Mouse (Mus musculus): ENCODE measurements around the gene Pcnt.

Gene Pcnt

DNA sequence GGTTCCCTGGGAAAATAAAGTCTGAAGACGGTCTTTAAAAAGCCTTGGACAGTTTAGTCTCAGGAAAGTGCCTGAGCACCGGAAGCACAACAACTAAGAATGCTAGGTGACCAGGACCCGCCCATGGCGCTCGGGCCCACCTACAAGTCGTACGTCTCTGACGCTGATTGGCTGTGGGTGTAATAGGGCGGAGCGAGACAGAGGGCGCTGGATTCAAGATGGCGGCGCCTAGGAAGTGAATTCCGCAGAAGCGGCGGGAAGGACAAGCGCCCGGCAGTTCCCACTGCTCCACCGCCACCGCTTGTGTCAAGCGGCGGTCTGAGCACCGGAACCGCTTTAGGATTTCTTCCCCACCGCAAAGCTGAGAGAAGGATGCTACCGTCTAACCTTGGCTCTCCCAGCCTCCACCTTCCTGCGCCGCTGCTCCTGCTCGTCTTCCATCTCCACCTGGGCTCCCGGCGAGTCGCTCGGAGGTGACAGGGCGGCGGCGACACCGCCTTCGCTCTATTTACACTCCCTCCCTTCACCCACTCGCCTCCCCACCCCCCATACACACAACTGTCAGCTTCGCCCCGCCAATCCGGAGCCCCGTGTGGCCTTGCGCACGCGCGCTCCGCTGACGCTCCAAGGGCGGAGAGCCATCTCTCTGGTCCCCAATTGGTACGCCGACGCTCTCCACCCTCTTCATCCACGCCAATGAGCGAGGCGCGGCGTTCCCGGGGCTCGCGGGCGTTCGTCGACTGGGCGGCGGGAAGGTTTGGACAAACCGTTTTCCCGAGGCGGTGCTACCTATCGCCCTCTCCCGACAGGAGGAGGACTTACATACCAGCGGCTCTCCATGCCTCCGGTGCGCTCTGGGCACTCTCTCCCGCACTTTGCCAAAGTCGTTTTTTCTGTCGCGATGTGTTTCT is at the start of gene Pcnt:
Gene Pcnt, minus strand, starts transcription at position 609 of the 911 bp plus-strand sequence.
- 1% methylated on average over 78 of the region's 78 CpGs for WGBS

DNA sequence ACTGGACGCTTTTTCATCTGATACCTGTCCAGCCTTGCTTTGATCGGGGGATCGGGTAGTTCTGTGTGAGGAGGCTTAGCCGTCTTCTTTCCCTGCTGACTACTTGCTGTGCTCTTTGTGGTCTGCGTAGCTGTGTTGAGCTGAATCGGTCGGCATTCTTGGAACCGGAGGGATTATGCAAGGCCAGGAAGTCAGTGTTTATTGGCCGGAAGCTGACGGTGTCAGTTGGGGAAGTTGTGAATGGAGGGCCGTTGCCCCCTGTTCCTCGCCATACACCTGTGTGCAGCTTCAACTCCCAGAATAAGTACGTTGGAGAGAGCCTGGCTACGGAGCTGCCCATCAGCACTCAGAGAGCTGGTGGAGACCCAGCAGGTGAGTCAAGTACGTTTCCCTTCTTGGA is 46.6 kb upstream of the Pcnt start:
- WGBS: 83% methylated on average over 15 of the region's 15 CpGs

DNA sequence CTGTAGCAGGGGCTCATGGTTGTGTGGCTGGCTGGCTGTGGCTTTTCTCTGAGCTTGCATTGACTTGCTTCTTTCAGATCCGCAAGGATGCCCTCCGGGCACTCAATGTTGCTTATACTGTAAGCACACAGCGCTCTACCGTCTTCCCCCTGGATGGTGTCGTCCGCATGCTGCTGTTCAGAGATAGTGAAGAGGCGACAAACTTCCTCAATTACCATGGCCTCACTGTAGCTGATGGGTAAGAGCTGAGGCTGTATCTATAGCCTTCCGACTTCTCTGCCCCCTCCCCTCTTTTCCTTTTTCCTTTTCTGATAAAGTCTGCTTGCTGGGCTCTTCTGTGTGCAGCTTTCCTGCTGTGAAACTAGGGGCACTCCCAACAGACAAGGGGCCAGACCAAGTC is 45.7 kb upstream of the Pcnt start:
- WGBS: 96% methylated on average over 8 of the region's 8 CpGs

DNA sequence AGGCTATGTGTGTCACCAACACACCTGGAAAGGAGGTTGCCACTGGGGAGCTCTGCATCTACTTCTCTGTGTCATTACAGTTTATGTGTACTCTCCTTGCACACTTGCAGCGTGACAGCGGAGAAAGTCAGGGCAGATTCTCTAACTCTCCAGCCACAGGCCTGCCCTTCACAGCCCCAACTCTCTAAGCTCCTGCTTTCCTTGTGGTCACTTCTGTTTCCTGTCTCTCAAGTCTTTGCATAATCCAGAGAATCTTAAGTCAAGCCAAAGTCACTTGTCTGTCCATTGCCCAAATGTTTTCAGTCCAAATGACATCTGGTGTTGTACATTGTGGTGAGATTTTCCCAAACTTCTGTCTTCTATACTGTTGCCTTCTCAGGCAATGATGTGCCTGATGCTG is 43.7 kb upstream of the Pcnt start:
- WGBS: 98% methylated on average over 2 of the region's 2 CpGs

DNA sequence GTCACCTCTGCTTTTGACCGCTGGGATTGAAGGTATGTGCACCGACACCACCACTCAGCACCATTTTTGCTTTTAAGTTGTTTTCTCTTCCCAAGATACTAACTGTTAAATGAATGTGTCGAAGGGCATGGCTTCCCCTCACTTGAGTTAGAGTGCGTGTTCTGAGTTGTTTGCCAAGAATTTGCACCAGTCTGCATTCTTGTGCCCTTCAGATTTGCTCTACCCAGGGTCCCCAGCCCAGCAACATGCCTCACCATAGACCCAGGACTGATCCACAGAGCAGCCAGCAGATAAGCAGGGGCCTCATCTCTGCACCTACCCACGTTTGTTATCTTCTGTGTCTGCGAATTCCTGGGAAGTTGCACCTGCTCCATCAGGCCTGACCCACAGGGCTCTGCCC is 38.9 kb upstream of the Pcnt start:
- 94% methylated on average over 6 of the region's 6 CpGs for WGBS

DNA sequence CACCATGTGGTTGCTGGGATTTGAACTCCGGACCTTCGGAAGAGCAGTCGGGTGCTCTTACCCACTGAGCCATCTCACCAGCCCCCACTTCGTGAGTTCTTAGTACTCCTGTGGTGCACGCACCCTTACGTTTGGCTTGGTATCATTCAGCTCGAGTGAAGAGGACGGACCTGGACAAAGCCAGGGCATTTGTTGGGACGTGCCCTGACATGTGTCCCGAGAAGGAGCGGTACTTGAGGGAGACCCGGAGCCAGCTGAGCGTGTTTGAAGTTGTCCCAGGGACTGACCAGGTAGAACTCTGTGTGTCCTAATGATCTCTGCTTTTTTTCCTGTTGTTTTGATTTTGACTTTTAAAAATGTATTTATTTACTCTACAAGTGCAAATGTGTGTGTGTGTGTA is 38.3 kb upstream of the Pcnt start:
- 92% methylated on average over 13 of the region's 13 CpGs for WGBS

DNA sequence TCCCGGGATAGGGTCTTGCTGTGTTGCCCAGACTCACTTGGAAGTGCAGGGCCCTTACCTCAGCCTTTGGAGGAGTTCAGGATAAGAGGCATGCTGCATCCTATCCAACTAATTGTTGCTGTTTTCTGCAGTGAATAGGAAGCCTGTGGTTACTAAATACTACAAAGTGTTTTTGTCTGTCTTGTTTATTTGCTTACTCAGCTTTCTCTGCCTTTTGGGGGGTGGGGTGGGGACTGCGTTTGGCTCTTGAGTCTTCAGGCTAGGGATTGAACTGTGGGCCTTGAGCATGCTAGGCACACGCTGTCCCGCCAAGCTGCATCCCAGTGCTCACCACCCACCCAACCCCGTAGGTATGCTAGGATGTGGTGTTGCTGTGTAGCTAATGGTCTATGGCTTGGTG is 31.2 kb upstream of the Pcnt start:
- WGBS: 79% methylated on average over 5 of the region's 5 CpGs

DNA sequence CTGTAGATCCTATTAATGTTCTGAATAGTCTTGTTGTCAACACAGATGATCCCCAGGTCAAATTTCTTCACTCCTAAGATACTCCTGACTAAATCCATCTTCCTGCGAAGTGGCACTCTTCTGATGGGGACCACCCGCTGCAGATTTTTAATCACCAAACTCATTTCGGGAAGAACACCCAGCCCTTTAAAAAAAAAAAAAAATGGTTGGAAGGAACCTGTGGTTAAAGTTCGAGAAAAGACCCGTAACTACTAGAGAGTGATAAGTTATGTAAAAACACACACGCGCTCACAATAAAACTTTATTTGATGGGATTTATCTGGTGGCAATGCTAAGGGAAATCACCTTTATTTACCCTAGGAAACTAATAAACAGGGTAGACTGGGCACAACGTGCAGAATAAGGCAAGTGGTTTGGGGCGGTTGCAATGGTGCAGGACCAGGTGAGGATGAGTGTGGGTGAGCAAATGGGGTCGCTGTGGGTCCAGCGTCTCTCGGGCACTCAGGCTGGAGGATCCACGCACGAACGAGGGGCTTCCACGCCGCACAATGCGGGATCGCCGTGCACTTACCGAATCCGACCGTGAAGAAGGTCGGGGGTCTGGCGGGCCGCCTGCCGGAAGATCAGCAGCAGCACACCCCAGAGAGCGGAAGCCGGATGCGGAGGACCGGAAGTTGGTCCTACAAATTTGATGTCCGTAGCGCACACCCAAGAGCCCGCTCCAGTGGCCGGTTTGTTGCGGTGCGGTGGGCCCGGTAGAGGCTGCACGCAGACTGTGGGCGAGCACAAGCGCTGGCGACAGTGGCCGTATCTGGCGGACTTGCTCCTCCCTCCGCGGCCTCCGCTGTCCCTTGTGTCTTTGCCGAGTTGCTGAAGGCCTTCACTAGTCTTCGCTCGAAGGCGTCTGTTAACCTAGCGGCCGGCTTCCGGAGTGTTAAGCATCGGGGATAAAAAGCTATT is 25.9 kb upstream of the Pcnt start, which contains the start of the genes Mcm3ap and Ybey:
Gene Mcm3ap, plus strand, starts transcription at position 725 of the 960 bp plus-strand sequence.
Gene Ybey, minus strand, starts transcription at position 912 of the 960 bp plus-strand sequence.
- 1% methylated on average over 55 of the region's 55 CpGs for WGBS

DNA sequence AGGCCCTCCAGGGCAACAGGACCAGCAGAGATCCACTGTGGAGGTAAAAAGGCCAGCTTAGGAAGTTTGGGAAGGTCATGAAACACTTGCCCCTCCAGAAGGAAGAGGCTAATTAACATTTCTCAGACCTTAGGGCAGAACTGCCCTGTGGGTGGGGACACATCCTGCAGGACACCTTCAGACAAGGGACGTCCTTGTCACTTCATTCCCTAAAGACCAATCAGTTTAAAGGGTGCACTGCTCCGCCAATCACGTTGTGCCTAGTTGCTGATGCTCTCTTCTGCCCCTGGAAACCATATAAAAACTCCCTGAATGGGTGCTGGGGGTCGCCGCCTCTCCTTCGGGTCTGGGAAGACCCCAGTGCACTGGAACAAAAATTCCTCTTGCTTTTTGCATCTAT is 20.1 kb upstream of the Pcnt start:
- WGBS: 93% methylated on average over 6 of the region's 6 CpGs

DNA sequence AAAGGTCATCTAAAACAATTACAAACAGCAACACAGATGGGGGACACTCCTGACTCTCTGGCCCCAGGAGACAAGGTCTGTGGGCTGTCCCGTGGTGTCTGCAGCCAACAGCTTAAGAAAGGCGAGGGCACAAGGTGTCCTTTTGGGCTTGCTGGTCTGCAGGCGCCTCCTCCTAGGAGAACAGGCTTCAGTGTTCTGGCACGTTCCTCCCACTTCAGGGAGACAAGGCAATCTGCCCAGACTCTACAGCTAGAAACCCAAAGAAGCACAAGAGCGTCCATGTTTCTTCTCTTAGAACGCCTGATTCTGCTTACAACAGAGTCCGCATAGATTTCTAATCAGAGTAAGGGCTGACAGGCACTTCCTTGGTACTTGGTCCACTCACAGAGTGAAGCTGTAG is 19.7 kb upstream of the Pcnt start:
- WGBS: 53% methylated on average over 7 of the region's 7 CpGs

DNA sequence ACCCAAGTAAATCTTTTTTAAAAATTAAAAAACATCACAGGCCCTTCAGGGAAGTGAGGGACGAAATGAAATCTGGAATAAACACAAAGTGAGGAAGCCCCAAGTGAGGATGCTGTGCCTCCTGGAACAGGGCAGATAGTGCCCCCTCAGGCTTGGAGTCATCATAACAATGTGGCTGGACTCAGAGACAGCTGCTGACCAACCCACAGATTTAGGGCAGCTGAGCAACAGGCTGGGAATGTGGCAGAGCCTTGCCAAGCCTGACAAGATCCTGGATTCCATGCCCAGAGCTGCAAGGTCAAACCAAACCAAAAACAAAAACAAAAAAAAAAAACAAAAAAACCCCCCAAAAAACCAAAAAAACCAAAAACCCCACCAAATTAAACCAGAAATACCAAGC is 18.7 kb upstream of the Pcnt start:
- 91% methylated on average over 1 of the region's 1 CpGs for WGBS

DNA sequence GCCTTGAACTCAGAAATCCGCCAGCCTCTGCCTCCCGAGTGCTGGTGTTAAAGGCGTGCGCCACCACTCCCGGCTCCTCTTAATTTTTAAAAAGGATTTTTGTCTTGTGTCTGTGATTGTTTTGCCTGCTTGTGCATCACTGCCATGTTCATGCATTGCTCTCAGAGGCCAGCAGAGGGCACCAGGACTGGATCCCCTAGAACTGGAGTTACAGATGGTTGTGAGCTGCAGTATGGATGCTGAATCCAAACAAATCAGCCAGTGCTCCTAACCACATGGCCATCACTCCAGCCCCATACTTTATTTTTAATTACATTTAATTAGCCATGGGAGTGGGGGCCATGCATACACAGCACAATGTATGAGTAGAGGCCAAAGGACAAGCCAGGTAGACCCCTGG is 12.7 kb upstream of the Pcnt start:
- 50% methylated on average over 5 of the region's 5 CpGs for WGBS

DNA sequence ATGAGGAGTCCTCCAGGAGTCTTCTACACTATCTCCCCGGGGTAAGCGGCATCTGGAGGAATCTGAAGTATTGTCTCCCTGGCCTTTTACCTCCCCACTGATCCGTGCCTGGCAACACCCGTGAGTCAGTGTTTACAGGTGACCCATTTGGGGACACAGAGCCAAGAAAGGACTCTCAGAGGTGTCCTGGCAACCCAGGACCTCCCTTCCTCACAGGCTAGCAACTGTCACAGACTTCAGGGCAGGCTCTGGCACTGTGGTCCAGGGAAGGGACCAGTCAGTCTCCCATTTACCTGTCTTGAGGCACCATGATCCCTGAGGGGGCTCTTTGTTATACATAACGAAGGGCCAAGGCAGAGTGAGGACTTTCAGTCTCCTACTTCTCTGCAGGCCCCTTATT is 6.3 kb upstream of the Pcnt start, which contains the start of gene 2610028H24Rik:
Gene 2610028H24Rik, plus strand, starts transcription at position 231 of the 400 bp plus-strand sequence.
- WGBS: 69% methylated on average over 5 of the region's 5 CpGs

DNA sequence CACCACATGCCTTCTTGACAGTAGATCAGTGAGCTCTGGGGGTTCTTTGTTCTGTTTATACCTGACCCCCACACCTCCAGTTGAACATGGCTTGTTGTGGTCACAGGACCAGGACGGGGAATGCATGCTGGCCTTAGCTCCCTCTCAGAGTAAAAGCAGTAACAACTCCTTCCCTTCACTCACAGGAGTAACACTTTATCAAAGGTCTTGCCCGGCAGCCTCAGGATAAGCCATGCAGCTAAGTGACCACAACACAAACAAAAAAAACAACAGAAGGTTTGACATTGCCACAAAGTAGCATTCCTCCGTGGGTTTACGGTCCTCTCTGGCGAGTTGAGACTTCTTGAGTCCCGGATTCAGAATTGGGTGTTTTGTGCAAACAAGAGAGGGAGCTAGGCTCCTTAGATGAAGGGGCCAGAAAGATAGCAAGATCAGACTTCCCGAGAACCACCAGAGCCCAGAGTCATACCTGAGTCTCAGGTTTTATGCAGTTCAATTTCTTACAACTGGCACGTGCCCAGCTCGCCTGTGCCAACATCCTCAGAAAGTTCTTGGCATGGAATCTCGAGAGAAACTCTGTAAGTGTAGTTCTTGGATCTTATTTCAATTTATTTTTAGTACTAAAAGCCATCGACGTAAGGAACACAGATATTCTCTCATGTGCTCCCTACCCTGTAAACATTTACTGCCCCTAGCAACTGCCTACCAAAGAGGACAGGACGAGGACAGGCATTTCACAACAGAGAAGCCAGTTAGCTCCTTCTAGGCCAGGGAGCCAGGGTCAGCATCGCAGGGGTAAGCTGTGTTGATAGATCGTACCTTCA is 5.0 kb upstream of the Pcnt start:
- WGBS: 63% methylated on average over 15 of the region's 15 CpGs

DNA sequence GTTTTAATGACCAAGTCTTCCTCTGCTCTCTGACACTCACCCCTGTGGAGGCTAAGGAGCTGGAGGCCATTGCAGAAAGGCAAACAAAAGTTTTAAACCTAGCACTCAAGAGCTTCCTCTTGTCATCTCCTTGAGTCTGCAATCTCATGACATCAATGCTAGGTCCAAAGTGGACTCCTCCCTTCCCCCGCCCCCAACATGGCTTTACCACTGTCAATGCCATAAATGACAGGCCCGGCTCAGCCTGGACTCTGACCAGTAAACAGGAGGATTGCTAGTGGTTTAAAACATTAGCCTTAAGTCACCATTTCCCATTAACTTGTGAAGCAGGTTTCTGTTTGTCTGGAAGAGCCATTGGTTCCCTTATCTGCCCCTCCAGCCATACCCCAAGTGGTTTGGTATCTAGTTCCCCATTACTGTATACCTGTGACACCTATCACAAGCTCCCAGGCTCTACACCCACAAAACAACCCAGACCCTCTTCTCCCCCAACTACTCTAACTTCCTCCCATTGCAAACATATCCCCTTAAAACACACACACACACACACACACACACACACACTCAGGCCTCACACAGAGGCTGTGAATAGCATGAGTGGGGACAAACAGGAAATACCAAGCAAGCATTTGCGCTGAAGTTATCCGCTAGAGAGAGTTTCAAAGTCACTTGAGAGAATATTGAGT is 3.6 kb upstream of the Pcnt start:
- 80% methylated on average over 4 of the region's 4 CpGs for WGBS

DNA sequence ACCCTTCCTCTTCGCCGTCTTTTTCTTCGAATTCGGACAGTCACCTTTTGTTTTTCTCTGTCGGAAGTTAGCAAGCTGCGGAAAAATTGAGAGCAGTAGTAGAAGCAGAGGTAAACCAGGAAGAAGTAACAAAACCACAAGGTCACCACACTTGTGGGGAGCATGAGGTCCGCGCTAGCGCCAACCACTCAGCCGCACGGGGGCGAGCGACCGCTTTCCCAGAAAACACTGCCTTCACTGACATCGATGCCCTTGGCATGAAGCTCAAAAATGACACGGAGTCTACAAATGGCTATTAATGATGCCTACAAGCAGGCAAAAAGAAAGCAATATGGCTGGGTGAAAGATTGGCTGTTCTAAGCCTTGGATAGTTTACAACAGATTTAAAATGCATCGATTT is 2.3 kb downstream of the Pcnt start, which contains the start of gene AC141477.1:
Gene AC141477.1, minus strand, starts transcription at position 164 of the 400 bp plus-strand sequence.
- 93% methylated on average over 17 of the region's 17 CpGs for WGBS

DNA sequence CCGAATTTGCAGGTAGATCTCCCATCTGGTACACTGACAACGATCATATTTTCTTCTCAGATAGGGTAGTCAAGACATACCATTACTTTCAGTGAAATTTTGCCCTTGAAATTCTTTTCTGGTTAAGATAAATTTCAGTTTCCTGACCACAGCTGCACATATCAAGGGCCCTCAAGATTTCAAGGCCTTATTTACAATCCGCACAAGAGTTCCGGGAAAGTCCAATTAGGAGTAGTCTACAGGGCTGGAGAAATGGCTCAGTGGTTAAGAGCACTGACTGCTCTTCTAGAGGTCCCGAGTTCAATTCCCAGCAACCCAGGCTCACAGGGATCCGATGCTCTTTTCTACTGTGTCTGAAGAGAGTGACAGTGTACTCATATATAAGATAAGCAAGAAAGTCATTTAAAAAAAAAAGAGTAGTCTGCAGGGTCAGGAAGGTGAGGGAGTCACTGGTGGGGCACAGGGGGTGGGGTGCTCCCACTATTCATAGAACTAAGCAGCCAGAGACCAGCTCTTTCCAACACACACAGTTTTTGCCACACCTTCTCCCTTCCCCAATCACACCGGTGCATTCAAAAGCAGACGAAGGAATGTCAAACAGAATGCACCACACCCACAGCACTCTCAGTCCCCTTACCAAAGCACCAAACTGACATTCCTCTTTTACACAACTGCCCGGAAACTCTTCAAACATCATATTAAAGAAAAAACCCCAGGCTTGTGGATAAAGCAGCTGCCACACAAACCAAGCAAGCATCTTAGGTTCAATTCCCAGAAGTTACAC is 3.3 kb downstream of the Pcnt start:
- 95% methylated on average over 9 of the region's 9 CpGs for WGBS

DNA sequence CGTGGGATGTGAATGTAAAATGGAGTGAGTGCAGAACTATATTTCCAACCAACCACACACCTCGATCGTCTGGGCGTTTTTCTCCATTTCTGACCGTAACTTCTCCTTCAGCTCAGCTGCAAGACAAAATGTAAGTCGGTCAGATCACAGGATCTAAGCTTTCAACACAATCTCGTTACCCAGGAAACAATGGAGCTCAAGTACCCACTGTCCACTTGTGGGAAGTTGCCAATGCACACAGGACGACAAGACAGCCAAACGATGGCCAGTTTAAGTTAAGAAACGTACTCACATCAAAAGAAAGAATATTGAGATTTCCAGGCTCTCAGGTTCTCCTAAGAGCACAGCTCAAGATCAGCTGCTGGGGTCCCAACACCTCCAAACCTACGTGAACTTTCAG is 8.7 kb downstream of the Pcnt start:
- 91% methylated on average over 11 of the region's 11 CpGs for WGBS

DNA sequence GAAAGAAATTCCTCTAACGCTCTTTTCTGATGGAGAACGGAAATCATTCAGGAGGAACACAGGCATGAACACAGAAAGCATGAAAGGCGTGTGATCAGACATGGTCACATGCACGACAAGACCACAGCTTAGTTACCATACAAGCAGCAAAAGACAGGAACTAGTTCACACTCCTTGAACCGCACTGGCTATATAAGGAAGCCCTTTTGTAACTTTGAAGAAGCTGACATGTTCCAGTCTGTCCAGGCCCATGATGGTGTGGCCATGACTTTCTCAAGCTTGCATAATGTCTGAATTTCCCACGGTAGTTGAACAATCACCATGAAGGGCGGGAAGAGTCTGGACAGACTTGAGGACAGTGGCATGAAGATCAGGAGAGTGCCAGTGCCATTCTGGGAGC is 16.9 kb downstream of the Pcnt start:
- 93% methylated on average over 7 of the region's 7 CpGs for WGBS

DNA sequence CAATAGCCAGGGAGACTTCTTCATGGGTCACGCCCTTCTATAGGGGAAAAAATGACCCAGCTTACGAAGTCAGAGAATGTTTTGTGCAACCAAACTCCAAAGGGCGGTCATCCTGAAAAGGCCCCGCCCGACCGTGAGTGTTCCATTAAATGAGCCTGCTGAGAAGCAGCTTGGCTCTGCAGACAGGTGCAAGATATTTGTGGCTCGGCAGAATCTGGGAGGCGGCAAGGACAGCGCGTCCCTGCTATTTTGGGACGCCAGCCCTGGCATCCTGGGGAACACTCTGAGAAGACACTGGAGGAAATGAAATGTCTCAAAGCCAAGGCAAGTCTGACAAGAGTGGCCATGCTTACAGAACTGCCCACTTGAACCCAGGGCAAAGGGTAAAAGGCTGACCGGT is 25.8 kb downstream of the Pcnt start:
- 58% methylated on average over 12 of the region's 12 CpGs for WGBS
